Mouse (Mus musculus): ENCODE measurements at regions not wholly inside any gene's neighbourhood (a gene's known extent, or its start where the extent isn't known, plus 50 kb on each side); places are given as distances from the start of the nearest gene placed in this dataset.
"Not testable (repeated sequence)": the region's sequence is repeated elsewhere in the genome, so short reads cannot be mapped to it uniquely, and the experiment has no call there.

GRCm38 (mm10) chr12:3018446-3018845 lies 291.3 kb downstream of the Rab10 start:
- H3K4me1 ChIP-seq (replicated peaks; ENCODE audit: control insufficient read depth, insufficient read depth, low read length); ATAC-seq (ENCODE audit: low FRiP score); H3K4me3 ChIP-seq (ENCODE audit: low read depth, low read length); H3K27ac ChIP-seq (ENCODE audit: low read depth, low read length); DNase-seq (ENCODE audit: low spot score); H3K9ac ChIP-seq (ENCODE audit: low read depth, low read length); H3K9me3 ChIP-seq (ENCODE audit: control insufficient read depth, low read length); H3K27me3 ChIP-seq (ENCODE audit: control insufficient read depth, insufficient read depth, low read length); H3K36me3 ChIP-seq (ENCODE audit: control insufficient read depth, insufficient read depth, low read length); H3K4me2 ChIP-seq (replicated peaks; ENCODE audit: low read depth, low read length): not testable (repeated sequence)
- WGBS: 92% methylated on average over 16 of the region's 16 CpGs

GRCm38 (mm10) chr12:3016777-3017176 lies 293.0 kb downstream of the Rab10 start:
- H3K4me1 ChIP-seq (replicated peaks; ENCODE audit: control insufficient read depth, insufficient read depth, low read length); DNase-seq (ENCODE audit: low spot score); H3K27ac ChIP-seq (ENCODE audit: low read depth, low read length); H3K9ac ChIP-seq (ENCODE audit: low read depth, low read length); H3K4me2 ChIP-seq (replicated peaks; ENCODE audit: low read depth, low read length); H3K27me3 ChIP-seq (ENCODE audit: control insufficient read depth, insufficient read depth, low read length); ATAC-seq (ENCODE audit: low FRiP score); H3K36me3 ChIP-seq (ENCODE audit: control insufficient read depth, insufficient read depth, low read length); H3K4me3 ChIP-seq (ENCODE audit: low read depth, low read length): not testable (repeated sequence)
- WGBS: 88% methylated on average over 8 of the region's 8 CpGs
- H3K9me3 ChIP-seq (ENCODE audit: control insufficient read depth, low read length): peaks cover 16% of the 10 kb centered on the region

Data from hindbrain, embryonic 11.5 days (tissue).